Mouse (Mus musculus) heart, embryonic 16.5 days (tissue): Measurements from ENCODE around the gene Kazald1. TPM values are rescaled to one million over a fixed set of nuclear protein-coding genes. Genes with fewer than 3 reads are reported as not detected.

ENCODE experiments used
- ATAC-seq: fragments of 200-750 bp; cut with Nextera tagmentation; replicated peaks from 2 replicates; pipeline ENCODE4 v1.8.0; 2017; ENCODE audit warnings: moderate number of reproducible peaks; ENCODE audit not compliant: insufficient read depth, low FRiP score; ENCODE audit errors: extremely low read depth
- H3K27ac ChIP-seq: fragments of 300-500 bp; sonication (generic); 2 replicates; pipeline ENCODE4 v1.5.1; 2014; ENCODE audit warnings: mild to moderate bottlenecking, low read length, control low read depth, moderate library complexity
- H3K27me3 ChIP-seq: fragments of 300-500 bp; sonication (generic); 2 replicates; pipeline ENCODE4 v1.6.1; 2014; ENCODE audit warnings: low read length, mixed read lengths; ENCODE audit not compliant: control insufficient read depth, insufficient read depth
- H3K36me3 ChIP-seq: fragments of 300-500 bp; sonication (generic); 2 replicates; pipeline ENCODE4 v1.6.1; 2014; ENCODE audit not compliant: control insufficient read depth, insufficient read depth
- H3K4me1 ChIP-seq: fragments of 300-500 bp; sonication (generic); 2 replicates; pipeline ENCODE4 v1.6.1; 2014; ENCODE audit warnings: low read length, mixed read lengths; ENCODE audit not compliant: control insufficient read depth, insufficient read depth
- H3K4me2 ChIP-seq: fragments of 300-500 bp; sonication (generic); 2 replicates; pipeline ENCODE4 v1.6.1; 2014; ENCODE audit warnings: low read depth, mild to moderate bottlenecking, control low read depth, low read length
- H3K4me3 ChIP-seq: fragments of 300-500 bp; sonication (generic); 2 replicates; pipeline ENCODE4 v1.5.1; 2014; ENCODE audit warnings: mild to moderate bottlenecking, control low read depth, low read length
- H3K9ac ChIP-seq: fragments of 300-500 bp; sonication (generic); 2 replicates; pipeline ENCODE4 v1.6.1; 2014; ENCODE audit warnings: low read length, control low read depth
- H3K9me3 ChIP-seq: fragments of 300-500 bp; sonication (generic); replicated peaks from 2 replicates; pipeline ENCODE4 v1.6.1; 2016; ENCODE audit warnings: low read length; ENCODE audit not compliant: control insufficient read depth
- WGBS: fragments of 180-500 bp; shearing (Covaris S2); extraction: QIAGEN DNeasy Blood & Tissue Kit; methylation state at CpG from one replicate; pipeline ENCODE4 v1.1.7; 2014; 5-methylcytosine and 5-hydroxymethylcytosine counted together
- polyA plus RNA-seq: library from polyadenylated mRNA; unstranded; fragments of >200 nt; fragmentation: Nextera tagmentation; extraction: Ambion mirVana; gene quantifications from 2 replicates; pipeline ENCODE4 v1.2.1, GENCODE M21; 2015

Gene Kazald1
- polyA plus RNA-seq, 1 experiment from 2014 or later, result 13.0 TPM

DNA sequence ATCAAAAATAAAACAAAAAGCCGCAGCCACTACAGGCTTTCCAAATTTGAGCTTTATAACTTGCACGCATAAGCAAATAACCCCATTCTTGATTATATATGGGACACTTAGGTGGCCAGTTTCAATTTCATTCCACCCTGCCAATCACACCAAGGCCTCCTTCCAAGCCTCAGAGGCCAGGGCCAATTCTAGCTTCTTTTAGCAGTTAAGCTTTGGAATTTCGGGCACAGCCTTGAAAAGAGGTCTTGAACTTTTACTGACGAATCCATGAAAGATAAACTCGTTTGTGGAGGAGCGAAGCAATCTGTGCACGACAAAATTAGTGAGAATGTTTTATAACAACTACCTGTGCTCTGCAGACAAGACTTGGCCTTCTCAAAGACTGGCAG lies 17.3 kb upstream of the Kazald1 start:
- 33% methylated on average over 7 of the region's 7 CpGs for WGBS
- Histone ChIP-seq H3K36me3 (peaks cover 3% of the 10 kb centered on the region; the same call in 1 of the 2 replicates), H3K4me1 (peaks cover 21% of the 10 kb centered on the region), H3K27ac (peak overlapping the region; percentile 97), H3K4me3 (peak overlapping the region; percentile 67), H3K27me3 (no peaks in the 10 kb centered on the region), H3K9me3 (no peaks in the 10 kb centered on the region), H3K4me2 (peak overlapping the region; percentile 81), H3K9ac (peak overlapping the region; percentile 86)
- ATAC-seq, result no peak

DNA sequence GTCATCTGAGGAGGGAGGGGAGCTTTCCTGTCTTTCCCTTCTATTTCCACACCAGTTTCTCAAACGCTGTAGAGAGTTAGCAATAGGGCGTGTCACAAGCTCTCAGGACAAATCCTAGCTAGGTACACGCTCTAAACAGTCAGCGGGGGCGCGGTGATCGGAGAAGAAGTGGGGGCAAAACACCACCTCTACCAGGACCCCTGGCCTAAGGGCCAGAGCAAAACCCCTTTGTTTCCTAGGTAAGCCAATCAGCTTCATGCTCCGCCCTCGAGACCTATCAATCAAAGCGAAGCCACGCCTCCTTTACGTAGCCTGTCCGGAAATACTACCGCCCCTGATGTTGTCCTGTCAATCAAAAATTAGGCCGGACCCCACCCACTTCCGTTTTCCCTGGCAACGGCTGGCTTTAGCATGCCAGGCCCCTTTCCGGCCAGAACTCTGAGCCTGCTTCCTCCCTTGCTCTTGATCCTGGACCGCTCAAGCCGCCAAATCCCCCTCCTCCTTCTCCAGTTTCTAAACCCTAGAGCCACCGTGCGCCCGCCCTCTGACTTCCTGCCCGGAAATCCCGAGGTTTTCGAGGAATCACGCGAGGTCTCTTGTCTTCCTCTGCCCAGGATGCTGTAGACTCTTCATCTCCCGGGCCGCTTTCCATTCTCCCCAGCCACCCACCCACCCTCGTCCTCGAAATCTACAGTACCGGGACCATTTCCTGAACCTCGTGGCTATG lies 16.8 kb upstream of the Kazald1 start:
- under 1% methylated on average over 34 of the region's 34 CpGs for WGBS
- peak overlapping the region; percentile 81 for H3K4me2 ChIP-seq
- H3K4me3 ChIP-seq, result peak overlapping the region; percentile 67
- no peaks in the 10 kb centered on the region for H3K9me3 ChIP-seq
- H3K4me1 ChIP-seq, result peaks cover 21% of the 10 kb centered on the region
- H3K27ac ChIP-seq, result peak overlapping the region; percentile 97
- 0 out of 2 replicates have a peak, but pooled peaks cover 3% of the 10 kb centered on the region for H3K36me3 ChIP-seq
- no peaks in the 10 kb centered on the region for H3K27me3 ChIP-seq
- H3K9ac ChIP-seq, result peak overlapping the region; percentile 86
- peak; percentile 91 for ATAC-seq

DNA sequence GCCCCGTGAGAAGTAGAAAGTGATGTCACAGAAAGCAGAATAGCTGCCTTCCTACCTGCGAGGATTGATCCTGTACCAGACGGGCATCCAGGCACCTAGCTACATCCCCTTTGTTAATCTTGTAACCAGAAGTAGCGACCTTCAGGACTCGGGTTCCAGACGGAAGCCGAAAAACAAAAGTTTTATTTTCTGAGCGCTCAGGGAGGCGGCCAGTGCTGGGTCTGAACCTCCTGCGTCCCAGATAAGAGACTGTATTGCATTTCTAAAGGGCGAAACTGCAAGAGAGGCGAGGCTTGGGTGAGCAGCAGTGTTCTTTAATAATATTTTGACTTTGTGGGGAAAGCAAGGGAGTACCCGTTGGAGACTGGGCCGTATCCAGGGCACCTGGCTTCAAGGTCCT lies 16.2 kb upstream of the Kazald1 start:
- Histone ChIP-seq H3K9me3 (no peaks in the 10 kb centered on the region), H3K4me3 (peak overlapping the region; percentile 67), H3K36me3 (0 out of 2 replicates have a peak, but pooled peaks cover 3% of the 10 kb centered on the region), H3K9ac (peak overlapping the region; percentile 86), H3K27ac (peak overlapping the region; percentile 97), H3K27me3 (peaks cover 4% of the 10 kb centered on the region; the same call in 1 of the 2 replicates), H3K4me1 (peaks cover 21% of the 10 kb centered on the region), H3K4me2 (peak overlapping the region; percentile 81)
- ATAC-seq, result no peak
- WGBS, result 1% methylated on average over 14 of the region's 14 CpGs

DNA sequence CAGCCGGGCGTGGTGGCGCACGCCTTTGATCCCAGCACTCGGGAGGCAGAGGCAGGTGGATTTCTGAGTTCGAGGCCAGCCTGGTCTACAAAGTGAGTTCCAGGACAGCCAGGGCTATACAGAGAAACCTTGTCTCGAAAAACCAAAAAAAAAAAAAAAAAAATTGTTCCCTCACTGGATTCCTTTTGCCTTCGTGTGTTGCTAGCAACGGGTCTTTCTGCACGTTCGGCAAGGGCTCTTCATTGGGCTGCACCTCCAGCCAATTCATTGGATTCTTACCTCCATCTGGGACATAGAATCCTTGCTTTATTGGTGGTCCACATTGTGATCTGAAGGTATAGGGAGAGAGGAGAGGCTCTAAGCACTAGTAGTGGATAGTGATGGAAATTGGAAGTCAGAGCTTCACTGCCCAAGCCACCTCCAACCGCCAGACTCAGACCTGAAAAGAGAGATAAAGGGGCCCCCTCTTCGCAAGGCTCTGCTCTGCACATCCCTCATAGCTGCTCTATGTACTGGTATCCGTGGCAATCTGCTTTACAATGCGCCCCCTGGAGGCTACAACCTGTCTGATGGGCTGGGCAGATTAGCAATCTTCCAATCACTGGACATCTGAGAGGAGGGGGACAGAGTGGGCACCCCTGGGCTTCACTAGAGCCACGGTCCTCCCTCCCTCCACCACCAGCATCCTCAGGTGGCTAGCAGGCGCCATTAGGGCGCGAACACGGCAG lies 11.3 kb upstream of the Kazald1 start:
- Histone ChIP-seq H3K9me3 (no peaks in the 10 kb centered on the region), H3K4me2 (no peak overlapping the region), H3K27ac (no peak overlapping the region), H3K36me3 (no peaks in the 10 kb centered on the region), H3K4me1 (peaks cover 6% of the 10 kb centered on the region), H3K4me3 (no peak overlapping the region), H3K9ac (no peak overlapping the region), H3K27me3 (peaks cover 42% of the 10 kb centered on the region)
- no peak for ATAC-seq
- 45% methylated on average over 20 of the region's 20 CpGs for WGBS

DNA sequence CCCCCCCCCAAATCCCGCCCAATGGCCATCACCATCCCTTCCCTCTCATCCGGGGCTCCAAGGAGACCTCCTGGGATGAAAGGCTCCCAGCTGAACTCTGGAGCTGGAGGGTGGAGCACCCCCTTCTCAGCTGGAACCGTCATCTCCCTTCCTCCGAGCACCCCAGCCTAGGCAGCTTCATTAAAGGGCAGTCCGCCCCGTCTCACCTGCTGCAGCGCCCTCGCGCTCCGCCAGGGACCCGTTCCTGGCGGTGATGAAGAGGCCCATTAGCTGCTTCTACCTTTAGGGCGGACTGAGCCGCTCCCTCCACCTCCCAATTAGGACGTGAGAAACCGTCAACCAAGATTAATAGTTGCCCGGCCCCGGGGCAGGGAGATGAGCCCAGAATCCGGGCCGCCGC lies 9.8 kb upstream of the Kazald1 start:
- H3K4me3 ChIP-seq, result no peak overlapping the region
- peaks cover 42% of the 10 kb centered on the region for H3K27me3 ChIP-seq
- no peak for ATAC-seq

DNA sequence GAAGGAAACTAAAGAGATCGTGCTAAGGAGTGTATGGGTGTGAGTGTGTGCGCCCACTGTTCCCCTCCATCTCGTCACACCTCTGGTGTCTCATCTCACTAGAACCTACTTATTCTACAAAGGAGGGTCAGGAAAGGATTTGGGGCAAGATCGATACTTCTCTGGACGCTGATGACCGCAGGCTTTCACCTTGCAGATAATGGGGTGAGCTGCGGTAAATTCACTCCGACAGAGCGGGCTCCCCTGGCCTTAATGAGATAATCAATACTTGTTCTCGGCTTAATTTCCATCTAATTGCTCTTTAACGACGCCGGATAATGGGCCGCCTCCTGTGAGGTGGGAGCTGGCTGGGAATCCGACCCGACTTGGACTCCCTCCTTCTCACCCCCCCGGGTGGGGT lies 7.9 kb upstream of the Kazald1 start:
- Histone ChIP-seq H3K9ac (no peak overlapping the region), H3K27me3 (peaks cover 42% of the 10 kb centered on the region), H3K36me3 (no peaks in the 10 kb centered on the region), H3K4me3 (no peak overlapping the region), H3K9me3 (no peaks in the 10 kb centered on the region), H3K4me2 (no peak overlapping the region), H3K27ac (no peak overlapping the region), H3K4me1 (no peaks in the 10 kb centered on the region)
- no peak for ATAC-seq
- WGBS, result 29% methylated on average over 17 of the region's 17 CpGs

More for the DNA sequence above, 9.8 kb upstream of the Kazald1 start:
- no peaks in the 10 kb centered on the region for H3K4me1 ChIP-seq
- no peaks in the 10 kb centered on the region for H3K36me3 ChIP-seq
- WGBS, result 8% methylated on average over 21 of the region's 21 CpGs
- H3K9ac ChIP-seq, result no peak overlapping the region
- no peak overlapping the region for H3K4me2 ChIP-seq
- no peaks in the 10 kb centered on the region for H3K9me3 ChIP-seq
- H3K27ac ChIP-seq, result no peak overlapping the region

DNA sequence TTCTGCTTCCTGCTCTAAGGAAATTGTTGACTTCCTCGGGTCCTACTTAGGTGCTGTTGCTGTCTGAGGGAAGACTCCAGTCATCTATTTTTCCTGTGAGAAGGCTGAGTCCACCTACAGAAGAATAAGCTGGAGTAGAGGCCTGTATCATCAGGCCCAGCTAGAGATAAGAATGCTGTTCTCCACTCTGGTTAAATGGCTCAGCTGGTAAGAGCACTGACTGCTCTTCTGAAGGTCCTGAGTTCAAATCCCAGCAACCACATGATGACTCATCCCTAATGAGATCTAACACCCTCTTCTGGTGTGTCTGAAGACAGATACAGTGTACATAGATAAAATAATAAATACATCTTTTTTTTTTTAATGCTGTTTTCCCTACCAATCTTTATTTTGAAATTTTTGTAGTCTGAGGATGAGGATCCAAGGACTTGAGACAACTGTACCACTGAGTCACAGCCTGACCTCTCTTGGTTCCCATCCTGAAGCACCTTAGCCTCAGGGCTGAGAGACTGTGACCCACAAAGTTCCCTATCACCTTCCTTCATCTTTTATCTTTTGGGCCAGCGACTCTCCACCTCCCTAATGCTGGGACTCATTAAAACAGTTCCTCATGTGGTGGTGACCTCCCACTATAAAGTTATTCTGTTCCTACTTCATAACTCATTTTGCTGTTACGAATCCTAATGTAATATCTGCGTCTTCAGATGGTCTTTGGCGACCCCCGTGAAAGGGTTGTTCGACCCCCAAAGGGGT lies 7.1 kb upstream of the Kazald1 start:
- Histone ChIP-seq H3K9ac (no peak overlapping the region), H3K9me3 (no peaks in the 10 kb centered on the region), H3K27me3 (peaks cover 42% of the 10 kb centered on the region), H3K36me3 (no peaks in the 10 kb centered on the region), H3K27ac (no peak overlapping the region), H3K4me3 (no peak overlapping the region), H3K4me1 (no peaks in the 10 kb centered on the region), H3K4me2 (no peak overlapping the region)
- no peak for ATAC-seq
- 78% methylated on average over 7 of the region's 7 CpGs for WGBS

DNA sequence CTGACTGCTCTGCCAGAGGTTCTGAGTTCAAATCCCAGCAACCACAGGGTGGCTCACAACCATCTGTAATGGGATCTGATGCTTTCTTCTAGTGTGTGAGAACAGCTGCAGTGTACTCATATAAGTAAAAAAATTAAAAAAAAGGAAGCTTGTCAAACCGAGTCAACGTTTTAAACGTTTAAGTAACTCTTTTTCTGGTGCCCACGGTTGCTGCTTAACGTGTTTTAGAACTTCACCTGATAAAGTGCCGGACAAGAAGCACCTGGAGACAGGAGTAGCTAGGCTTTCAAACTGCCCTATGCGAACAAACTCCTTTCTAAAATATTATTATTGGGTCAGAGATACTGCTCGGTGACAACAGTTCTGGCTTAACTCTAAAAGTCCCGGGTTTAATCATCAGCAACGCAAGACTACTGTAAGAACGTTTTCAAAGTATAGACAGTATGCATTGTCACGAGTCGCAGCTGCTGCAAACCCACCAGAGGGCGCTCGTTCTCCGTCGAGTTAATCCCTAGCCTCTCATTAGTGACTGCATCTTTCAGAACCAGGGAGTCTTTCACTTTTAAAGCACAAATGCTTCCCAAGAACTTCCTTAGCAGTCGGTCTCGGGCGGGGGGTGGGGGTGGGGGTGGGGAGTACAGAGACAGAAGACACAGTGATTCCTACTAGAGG lies 1.0 kb upstream of the Kazald1 start:
- peak overlapping the region; percentile 92 for H3K4me2 ChIP-seq
- no peaks in the 10 kb centered on the region for H3K9me3 ChIP-seq
- H3K27ac ChIP-seq, result peak overlapping the region; percentile 94
- H3K9ac ChIP-seq, result peak overlapping the region; percentile 88
- 6% methylated on average over 20 of the region's 20 CpGs for WGBS
- ATAC-seq, result 0 out of 2 replicates have a peak, but pooled peaks have one; percentile 14
- H3K36me3 ChIP-seq, result no peaks in the 10 kb centered on the region
- peak overlapping the region; percentile 68 for H3K4me3 ChIP-seq
- H3K27me3 ChIP-seq, result peaks cover 25% of the 10 kb centered on the region
- peaks cover 24% of the 10 kb centered on the region for H3K4me1 ChIP-seq
